Mouse (Mus musculus) left cerebral cortex, postnatal 36 days (tissue): Measurements from ENCODE around the gene H2-Eb1. TPM values are rescaled to one million over a fixed set of nuclear protein-coding genes. Genes with fewer than 3 reads are reported as not detected.
"Not testable (repeated sequence)": the region's sequence is repeated elsewhere in the genome, so short reads cannot be mapped to it uniquely, and the experiment has no call there.

Source experiments
- DNase-seq, 2 experiments: peaks; one replicate each; pipeline ENCODE4 v3.0.0; 2021 to 2022; ENCODE audit warnings: low spot score in 2 of 2, mixed read lengths in 1 of 2
- intact Hi-C: fragments of 180-260 bp; cut with DNase I; formaldehyde crosslinking; loops from one replicate; pipeline ENCODE4 v1.15.1; 2025
- total RNA-seq, 2 experiments: library from RNA; stranded (reverse); gene quantifications; 2 replicates each; pipeline ENCODE4 v1.2.3; 2021

The H2-Eb1 gene
- total RNA-seq, 2 experiments from 2014 or later, result 2.7 to 2.9 TPM

GRCm38 (mm10) chr17:34287648-34288047 is 18.0 kb upstream of the H2-Eb1 start, which contains the start of gene H2-Aa:
TSS of gene H2-Aa (minus strand) at chr17:34287823.
- intact Hi-C loops, result no loop called here
- peak; percentile 68 to 73 for DNase-seq

GRCm38 (mm10) chr17:34288131-34288530 is 17.5 kb upstream of the H2-Eb1 start:
- intact Hi-C loops, result no loop called here
- DNase-seq, result no peak

GRCm38 (mm10) chr17:34291609-34292008 is 14.1 kb upstream of the H2-Eb1 start:
- intact Hi-C loops, result no loop called here
- peak; percentile 54 to 69 for DNase-seq

- no peak for DNase-seq
- intact Hi-C loops, result no loop called here
These were observed 13.1 kb upstream of the H2-Eb1 start for GRCm38 (mm10) chr17:34292570-34292969.

GRCm38 (mm10) chr17:34293533-34293932 is 12.1 kb upstream of the H2-Eb1 start:
- no peak for DNase-seq
- intact Hi-C loops, result no loop called here

GRCm38 (mm10) chr17:34294249-34294648 is 11.4 kb upstream of the H2-Eb1 start:
- intact Hi-C loops, result no loop called here
- DNase-seq, result no peak

GRCm38 (mm10) chr17:34295307-34295706 is 10.4 kb upstream of the H2-Eb1 start:
- no peak for DNase-seq
- intact Hi-C loops, result no loop called here

- intact Hi-C loops, result no loop called here
- peak in 1 of 2 experiments; percentile 22 for DNase-seq
These were observed 9.5 kb upstream of the H2-Eb1 start for GRCm38 (mm10) chr17:34295891-34296794.

GRCm38 (mm10) chr17:34299356-34299755 is 6.3 kb upstream of the H2-Eb1 start:
- intact Hi-C loops, result no loop called here
- DNase-seq, result no peak

GRCm38 (mm10) chr17:34300071-34300470 is 5.6 kb upstream of the H2-Eb1 start:
- intact Hi-C loops, result no loop called here
- no peak for DNase-seq

- no peak for DNase-seq
- intact Hi-C loops, result no loop called here
These were observed 4.7 kb upstream of the H2-Eb1 start for GRCm38 (mm10) chr17:34300691-34301566.

GRCm38 (mm10) chr17:34301670-34302190 is 3.9 kb upstream of the H2-Eb1 start:
- intact Hi-C loops, result no loop called here
- no peak for DNase-seq

GRCm38 (mm10) chr17:34303789-34304188 is 1.9 kb upstream of the H2-Eb1 start:
- intact Hi-C loops, result no loop called here
- DNase-seq, result no peak

GRCm38 (mm10) chr17:34304751-34305150 is 916 bp upstream of the H2-Eb1 start:
- intact Hi-C loops, result no loop called here
- peak; percentile 23 to 57 for DNase-seq

- intact Hi-C loops, result no loop called here
- DNase-seq, result no peak
These were observed 740 bp downstream of the H2-Eb1 start for GRCm38 (mm10) chr17:34306407-34306806.

GRCm38 (mm10) chr17:34307216-34307615 is 1.5 kb downstream of the H2-Eb1 start:
- intact Hi-C loops, result no loop called here
- DNase-seq, result no peak

- intact Hi-C loops, result no loop called here
- no peak for DNase-seq
These were observed 2.5 kb downstream of the H2-Eb1 start for GRCm38 (mm10) chr17:34308161-34308560.

- DNase-seq, result no peak
- intact Hi-C loops, result no loop called here
These were observed 3.6 kb downstream of the H2-Eb1 start for GRCm38 (mm10) chr17:34309225-34309624.

GRCm38 (mm10) chr17:34309683-34310385 is 4.2 kb downstream of the H2-Eb1 start:
- intact Hi-C loops, result no loop called here
- DNase-seq, result peak; percentile 69 to 73

GRCm38 (mm10) chr17:34310526-34310925 is 4.9 kb downstream of the H2-Eb1 start:
- intact Hi-C loops, DNase-seq: not testable (repeated sequence)
